Mouse (Mus musculus) olfactory bulb, adult 2 months (tissue): Measurements from ENCODE around the gene Elk4. TPM values are rescaled to one million over a fixed set of nuclear protein-coding genes. Genes with fewer than 3 reads are reported as not detected.

ENCODE experiments used
- H3K27ac ChIP-seq: fragments of 200-500 bp; 2 replicates; pipeline ENCODE4 v1.5.1; 2012; ENCODE audit warnings: low read depth, low read length; ENCODE audit not compliant: insufficient read depth
- H3K4me1 ChIP-seq: fragments of 200-500 bp; 2 replicates; pipeline ENCODE4 v1.6.1; 2012; ENCODE audit warnings: low read length; ENCODE audit not compliant: control insufficient read depth, insufficient read depth
- H3K4me3 ChIP-seq: fragments of 200-500 bp; 2 replicates; pipeline ENCODE4 v1.5.1; 2012; ENCODE audit warnings: mild to moderate bottlenecking, low read depth, low read length, moderate library complexity; ENCODE audit not compliant: insufficient read depth
- CTCF ChIP-seq: fragments of 200-500 bp; IDR thresholded peaks from 2 replicates; pipeline ENCODE4 v1.5.1; 2012; ENCODE audit warnings: low read depth, mild to moderate bottlenecking, low read length, moderate library complexity; ENCODE audit not compliant: insufficient read depth
- POLR2A ChIP-seq: fragments of 200-500 bp; IDR thresholded peaks from 2 replicates; pipeline ENCODE4 v1.6.1; 2012; ENCODE audit warnings: mild to moderate bottlenecking, low read depth, low read length, moderate library complexity; ENCODE audit not compliant: insufficient read depth
- WGBS: fragments of 180-500 bp; shearing (Covaris S2); methylation state at CpG from one replicate; pipeline ENCODE4 v1.1.7; 2018; 5-methylcytosine and 5-hydroxymethylcytosine counted together
- polyA plus RNA-seq: library from polyadenylated mRNA; stranded (reverse); fragments of >200 nt; gene quantifications from 2 replicates; pipeline ENCODE4 v1.2.4, GENCODE M21; 2012; ENCODE audit warnings: low replicate concordance; ENCODE audit not compliant: missing spikeins, insufficient read depth, insufficient read length

Gene Elk4
- polyA plus RNA-seq, 1 experiment, result not detected

DNA sequence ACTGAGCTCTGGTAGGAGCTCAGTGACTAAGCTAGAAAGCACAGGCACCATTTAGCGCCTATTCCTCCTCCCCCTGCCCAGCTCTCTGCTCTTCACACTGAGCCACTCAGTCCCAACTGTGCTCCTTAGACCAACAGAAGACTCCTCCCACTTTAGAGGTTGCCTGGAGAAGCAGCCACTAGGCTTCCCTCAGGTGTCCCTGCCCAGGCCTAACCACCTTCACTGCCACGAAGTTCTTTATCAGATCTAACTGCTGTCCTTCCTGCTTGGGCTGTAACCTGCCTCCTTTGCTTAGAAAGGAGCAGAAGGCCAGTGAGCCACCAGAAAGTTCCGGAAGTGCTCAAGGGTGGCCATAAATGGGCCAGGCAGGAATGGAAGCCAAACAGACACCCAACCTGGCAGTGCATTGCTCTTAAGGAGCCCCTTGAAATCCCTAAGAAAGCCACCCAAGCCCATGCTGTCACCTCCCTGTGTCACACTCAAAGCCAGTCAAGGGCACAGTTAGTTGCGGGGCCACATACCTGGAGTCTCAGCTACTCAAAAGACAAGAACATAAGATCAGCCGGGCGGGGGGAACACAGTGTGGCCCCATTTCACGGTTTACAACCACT is 47.8 kb downstream of the Elk4 start:
- Histone ChIP-seq H3K4me3 (no peak overlapping the region), H3K4me1 (no peaks in the 10 kb centered on the region; the same call in 1 of the 2 replicates), H3K27ac (no peak overlapping the region)
- 85% methylated on average over 7 of the region's 7 CpGs for whole genome bisulfite sequencing
- TF ChIP-seq CTCF (no peak), POLR2A (no peak)

DNA sequence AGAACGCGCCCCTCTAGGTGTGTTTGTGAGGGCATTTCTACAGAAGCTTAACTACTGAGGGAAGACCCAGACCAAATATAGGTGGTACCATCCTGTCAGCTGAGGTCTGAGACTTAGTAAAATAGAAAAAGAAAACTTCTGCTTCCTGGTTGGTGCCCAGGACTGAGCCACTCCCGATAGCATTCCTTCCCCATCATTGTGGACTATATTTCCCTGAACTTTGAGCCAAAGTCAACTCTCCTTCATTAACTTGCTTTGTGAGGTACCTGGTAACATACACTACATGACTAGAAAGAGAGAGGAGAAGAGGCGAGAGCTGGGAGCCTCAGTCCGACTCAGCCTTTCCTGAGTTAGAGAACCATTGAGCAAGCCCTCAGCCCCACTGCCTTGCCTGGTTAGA is 51.2 kb downstream of the Elk4 start:
- no peaks in the 10 kb centered on the region; the same call in 1 of the 2 replicates for H3K4me1 ChIP-seq
- no peak for TF ChIP-seq CTCF
- no peak for TF ChIP-seq POLR2A
- H3K27ac ChIP-seq, result no peak overlapping the region
- no peak overlapping the region for H3K4me3 ChIP-seq
- WGBS, result 94% methylated on average over 5 of the region's 5 CpGs

DNA sequence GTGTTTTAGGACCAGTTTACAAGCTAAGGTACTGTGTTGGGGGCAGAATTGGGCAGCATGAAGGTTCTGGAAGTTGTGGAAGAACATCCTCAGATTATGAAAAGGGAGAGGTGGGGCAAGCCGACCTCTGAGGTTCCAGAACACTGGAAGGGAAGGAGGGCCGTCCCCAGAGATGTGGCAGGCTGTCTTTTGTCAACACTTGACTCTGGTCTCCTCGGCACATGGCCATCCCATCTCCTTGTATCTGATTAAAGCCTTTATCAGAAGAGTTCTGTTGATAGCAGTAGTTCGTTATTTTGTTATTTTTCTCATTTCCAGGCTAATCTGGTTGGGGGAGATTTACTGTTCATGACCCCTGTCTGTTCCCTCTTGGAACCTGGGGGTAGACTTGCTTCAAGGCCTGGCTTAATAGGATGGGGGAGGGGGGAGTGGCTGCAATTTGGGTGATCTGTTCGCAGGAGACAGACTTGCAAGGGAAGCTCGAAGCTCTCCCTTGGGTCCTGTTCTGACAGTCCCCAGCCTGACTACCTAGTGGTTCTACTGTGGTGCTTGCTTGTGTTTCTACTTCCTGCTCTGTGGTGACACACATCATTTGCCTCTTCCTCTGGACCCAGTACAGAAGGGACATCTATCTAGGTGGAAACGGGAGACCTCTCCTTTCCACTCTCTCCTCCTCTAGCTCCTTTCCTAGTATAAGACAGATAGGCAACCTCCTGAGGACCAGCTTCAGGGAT is 52.8 kb downstream of the Elk4 start:
- Histone ChIP-seq H3K4me3 (no peak overlapping the region), H3K27ac (no peak overlapping the region), H3K4me1 (no peaks in the 10 kb centered on the region; the same call in 1 of the 2 replicates)
- WGBS, result 76% methylated on average over 7 of the region's 7 CpGs
- no peak for TF ChIP-seq POLR2A
- TF ChIP-seq CTCF, result no peak

- Histone ChIP-seq H3K4me3 (no peak overlapping the region), H3K27ac (no peak overlapping the region), H3K4me1 (peaks cover under 1% of the 10 kb centered on the region; the same call in 1 of the 2 replicates)
- TF ChIP-seq POLR2A (no peak), CTCF (no peak)
- WGBS, result 84% methylated on average over 6 of the region's 6 CpGs
Measured at GRCm38 (mm10) chr1:132061750-132062541, 54.5 kb downstream of the Elk4 start.

GRCm38 (mm10) chr1:132063096-132063495 is 55.7 kb downstream of the Elk4 start:
- no peak overlapping the region for H3K4me3 ChIP-seq
- no peak for TF ChIP-seq CTCF
- TF ChIP-seq POLR2A, result no peak
- WGBS, result 90% methylated on average over 4 of the region's 4 CpGs
- peaks cover 10% of the 10 kb centered on the region for H3K4me1 ChIP-seq
- H3K27ac ChIP-seq, result no peak overlapping the region

DNA sequence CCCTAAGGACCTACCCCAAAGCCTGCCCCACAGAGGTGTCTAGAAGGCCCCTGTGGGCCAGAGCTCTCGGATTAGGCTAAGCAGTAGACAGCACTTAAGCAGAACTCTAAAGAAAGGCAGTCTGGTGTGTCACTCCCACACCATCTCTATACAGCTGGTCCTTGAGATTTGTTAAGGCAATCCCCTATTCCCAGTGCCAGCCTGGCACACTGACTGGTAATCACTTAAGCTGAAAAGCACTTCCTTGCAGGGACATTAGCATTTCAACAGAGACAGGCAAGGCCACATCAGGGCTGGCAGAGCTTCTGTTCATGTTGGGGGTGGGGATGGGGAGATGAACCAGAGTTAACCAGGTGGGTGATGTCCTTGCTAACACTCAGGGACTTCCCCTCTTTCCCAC is 57.6 kb downstream of the Elk4 start:
- Histone ChIP-seq H3K4me1 (peaks cover 10% of the 10 kb centered on the region), H3K27ac (no peak overlapping the region), H3K4me3 (no peak overlapping the region)
- TF ChIP-seq POLR2A (no peak), CTCF (no peak)
- WGBS, result 41% methylated on average over 1 of the region's 1 CpGs

GRCm38 (mm10) chr1:132065475-132066172 is 58.2 kb downstream of the Elk4 start:
- TF ChIP-seq CTCF (no peak), POLR2A (no peak)
- no peak overlapping the region for H3K27ac ChIP-seq
- peaks cover 10% of the 10 kb centered on the region for H3K4me1 ChIP-seq
- WGBS, result 81% methylated on average over 8 of the region's 8 CpGs
- no peak overlapping the region for H3K4me3 ChIP-seq

GRCm38 (mm10) chr1:132067261-132068255 is 60.2 kb downstream of the Elk4 start, which contains the start of gene Mfsd4a:
Mfsd4a (minus strand) TSS chr1:132068062.
- peak within 1 kb of the TSS; percentile 47 for H3K4me3 ChIP-seq
- no peak within 1 kb of the TSS for H3K27ac ChIP-seq
- peaks cover 10% of the 10 kb centered on the region for H3K4me1 ChIP-seq
- 4% methylated on average over 79 of the region's 80 CpGs for WGBS
- TF ChIP-seq CTCF (no peak), POLR2A (0 out of 2 replicates have a peak, but pooled peaks have one; percentile 25)
